Mouse (Mus musculus): ENCODE measurements at regions not wholly inside any gene's neighbourhood (a gene's known extent, or its start where the extent isn't known, plus 50 kb on each side); places are given as distances from the start of the nearest gene placed in this dataset.

GRCm38 (mm10) chr14:120560416-120560815, 82.2 kb downstream of the Rap2a start:
- no peak for DNase-seq (ENCODE audit: extremely low spot score)

- DNase-seq (ENCODE audit: extremely low spot score): no peak
Measured at GRCm38 (mm10) chr14:120560987-120561386, 82.7 kb downstream of the Rap2a start.

DNA sequence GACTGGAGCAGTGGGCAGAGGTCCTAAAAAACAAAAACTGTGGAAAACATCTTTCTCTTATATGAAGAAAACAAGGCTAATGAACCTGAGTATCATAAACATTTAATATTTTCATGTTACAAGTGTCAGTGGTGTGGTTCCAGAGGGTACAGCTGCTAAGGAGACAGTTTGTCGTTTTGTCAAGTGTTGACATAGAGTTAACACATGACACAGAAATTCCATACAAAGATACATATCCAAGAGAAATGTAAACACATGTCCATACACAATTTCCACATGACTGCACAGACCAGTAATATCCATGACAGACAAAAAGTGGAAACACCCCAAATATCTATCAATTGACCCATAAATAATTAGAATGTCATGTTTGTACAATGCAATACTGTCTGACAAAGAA, 88.7 kb downstream of the Rap2a start:
- DNase-seq (ENCODE audit: extremely low spot score): no peak

GRCm38 (mm10) chr14:120568054-120568453, 89.8 kb downstream of the Rap2a start:
- no peak for DNase-seq (ENCODE audit: extremely low spot score)

- DNase-seq (ENCODE audit: extremely low spot score): no peak
Measured at GRCm38 (mm10) chr14:120572238-120572637, 94.0 kb downstream of the Rap2a start.

- no peak for DNase-seq (ENCODE audit: extremely low spot score)
Measured at GRCm38 (mm10) chr14:120575202-120575601, 97.0 kb downstream of the Rap2a start.

GRCm38 (mm10) chr14:120578352-120579080, 100.3 kb downstream of the Rap2a start:
- no peak for DNase-seq (ENCODE audit: extremely low spot score)

DNA sequence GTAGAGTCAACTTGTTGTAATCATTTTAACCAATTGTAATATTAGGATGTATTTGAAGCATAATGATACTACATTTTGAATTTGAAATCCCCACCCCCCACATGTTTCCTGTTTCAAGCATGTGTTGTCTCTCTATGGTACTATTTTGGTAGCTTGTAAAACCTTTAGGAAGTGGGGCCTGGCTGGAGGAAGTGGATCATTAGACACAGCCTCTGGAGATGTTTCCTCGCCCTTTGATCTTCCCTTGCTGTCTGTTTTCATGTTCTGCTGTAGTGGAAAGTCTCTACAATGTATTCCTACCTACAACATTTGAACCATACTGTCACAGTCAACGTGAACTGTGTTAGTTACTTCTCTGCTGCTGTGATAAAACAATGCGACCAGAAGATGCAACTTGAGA, 105.6 kb downstream of the Rap2a start:
- DNase-seq (ENCODE audit: extremely low spot score): no peak

GRCm38 (mm10) chr14:120592191-120592590, 113.9 kb downstream of the Rap2a start:
- DNase-seq (ENCODE audit: extremely low spot score): no peak

DNA sequence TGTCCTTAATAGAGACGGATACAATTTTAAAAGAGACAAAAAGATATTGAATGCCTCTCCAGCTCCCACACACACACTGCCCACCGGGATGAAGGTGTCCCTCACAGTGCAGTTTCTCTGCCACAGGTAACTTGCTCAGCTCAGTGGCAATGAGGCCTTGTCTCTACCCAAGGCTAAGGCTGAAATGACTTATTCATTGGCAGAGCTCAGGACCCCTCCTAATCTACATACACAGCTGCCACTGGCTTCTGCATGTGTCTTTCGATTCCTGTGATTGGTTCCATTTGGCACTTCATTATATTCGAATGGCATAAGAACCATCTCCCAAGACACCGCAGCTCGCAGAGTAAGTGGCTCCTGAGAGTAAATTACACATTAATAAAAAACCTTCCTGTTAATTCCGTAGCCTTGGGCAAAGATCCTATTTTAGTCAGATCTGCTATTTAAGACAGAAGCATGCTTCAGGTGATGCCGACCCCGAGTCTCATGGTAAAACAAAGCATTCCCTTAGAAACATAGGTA, 122.2 kb downstream of the Rap2a start:
- DNase-seq (ENCODE audit: extremely low spot score): no peak

- no peak for DNase-seq (ENCODE audit: extremely low spot score)
Measured at GRCm38 (mm10) chr14:120601510-120601909, 123.3 kb downstream of the Rap2a start.

DNA sequence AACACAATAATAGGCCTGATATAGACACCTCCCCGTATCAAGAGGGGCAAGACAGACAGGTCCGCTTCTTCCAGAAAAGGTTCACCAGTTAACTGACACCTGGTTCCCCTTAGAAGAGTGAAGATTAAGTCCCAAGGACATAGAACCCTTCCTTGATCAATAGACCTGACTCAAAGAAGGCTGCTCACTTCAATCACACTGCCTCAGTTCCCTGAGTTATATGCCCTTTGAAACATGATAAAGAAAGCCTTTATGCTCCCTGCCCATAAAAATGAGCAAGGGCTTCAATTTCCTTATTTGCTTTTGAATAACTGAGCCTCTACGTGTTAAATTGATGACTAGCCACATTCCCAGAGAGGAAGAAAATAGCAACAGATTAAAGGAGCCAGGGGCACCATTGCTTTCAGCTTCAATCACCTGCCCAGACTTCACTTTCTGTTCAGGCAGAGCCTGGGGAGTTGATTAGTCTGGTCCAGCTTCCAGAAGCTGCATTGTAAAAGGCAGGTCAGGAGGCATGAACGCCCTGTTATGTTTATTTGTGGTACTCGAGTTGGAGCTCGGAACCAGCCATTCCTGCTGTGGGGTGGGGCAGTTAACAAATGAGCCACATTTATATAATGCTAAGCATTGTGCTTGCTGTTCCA, 125.7 kb downstream of the Rap2a start:
- DNase-seq (ENCODE audit: extremely low spot score): no peak

DNA sequence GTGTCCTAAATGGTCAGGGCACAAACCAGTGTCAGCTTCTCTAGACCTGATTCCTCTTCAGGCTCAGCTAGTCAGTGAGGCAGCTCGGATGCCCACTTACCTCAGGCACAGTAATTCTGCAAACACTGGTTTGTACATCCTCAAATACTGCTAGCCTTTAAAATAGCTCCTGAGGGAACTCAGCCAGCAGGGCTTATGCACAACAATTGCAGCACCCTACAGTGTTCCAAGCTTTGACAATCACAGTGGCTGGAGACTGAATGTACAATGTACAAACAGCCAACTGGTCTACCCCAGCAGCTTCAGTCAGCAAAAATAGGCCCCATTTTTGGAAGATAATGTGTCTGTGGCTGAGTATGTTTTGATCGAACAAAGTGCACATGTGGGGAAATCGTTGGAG, 129.6 kb downstream of the Rap2a start:
- DNase-seq (ENCODE audit: extremely low spot score): no peak

GRCm38 (mm10) chr14:120611311-120611710, 133.1 kb downstream of the Rap2a start:
- DNase-seq (ENCODE audit: extremely low spot score): no peak

- no peak for DNase-seq (ENCODE audit: extremely low spot score)
Measured at GRCm38 (mm10) chr14:120626223-120626935, 148.1 kb downstream of the Rap2a start.

- no peak for DNase-seq (ENCODE audit: extremely low spot score)
Measured at GRCm38 (mm10) chr14:120626936-120627277, 148.7 kb downstream of the Rap2a start.

GRCm38 (mm10) chr14:120632771-120633170, 154.5 kb downstream of the Rap2a start:
- DNase-seq (ENCODE audit: extremely low spot score): no peak

DNA sequence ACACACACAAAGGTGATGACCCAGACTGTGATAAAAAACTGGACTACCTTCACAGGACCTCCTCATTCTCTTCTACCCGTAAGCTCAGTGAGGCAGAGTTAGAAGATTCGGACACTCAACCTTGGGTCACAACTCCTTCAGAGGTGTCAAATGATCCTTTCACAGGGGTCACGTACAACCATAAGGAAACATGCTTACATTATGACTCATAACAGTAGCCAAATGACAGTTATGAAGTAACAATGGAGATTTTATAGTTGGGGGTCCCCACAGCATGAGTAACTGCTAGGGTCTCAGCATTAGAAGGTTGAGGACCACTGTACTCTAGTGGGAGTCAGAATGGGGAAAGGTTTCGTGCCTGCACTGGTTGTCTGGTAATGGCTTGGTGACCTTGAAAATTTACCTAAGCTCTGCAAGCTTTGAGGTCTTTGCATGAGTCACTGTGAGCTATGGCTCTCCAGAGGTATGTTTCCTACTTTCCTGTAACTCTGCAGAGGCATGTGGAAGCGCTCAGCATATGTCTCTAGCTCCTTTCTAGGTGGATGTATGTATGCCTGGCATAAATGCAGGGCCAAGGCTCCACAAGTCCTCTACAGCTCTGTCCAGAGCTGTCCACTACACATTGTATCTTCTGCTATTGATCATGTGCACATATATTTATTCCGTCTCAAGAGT, 158.6 kb downstream of the Rap2a start:
- no peak for DNase-seq (ENCODE audit: extremely low spot score)

DNA sequence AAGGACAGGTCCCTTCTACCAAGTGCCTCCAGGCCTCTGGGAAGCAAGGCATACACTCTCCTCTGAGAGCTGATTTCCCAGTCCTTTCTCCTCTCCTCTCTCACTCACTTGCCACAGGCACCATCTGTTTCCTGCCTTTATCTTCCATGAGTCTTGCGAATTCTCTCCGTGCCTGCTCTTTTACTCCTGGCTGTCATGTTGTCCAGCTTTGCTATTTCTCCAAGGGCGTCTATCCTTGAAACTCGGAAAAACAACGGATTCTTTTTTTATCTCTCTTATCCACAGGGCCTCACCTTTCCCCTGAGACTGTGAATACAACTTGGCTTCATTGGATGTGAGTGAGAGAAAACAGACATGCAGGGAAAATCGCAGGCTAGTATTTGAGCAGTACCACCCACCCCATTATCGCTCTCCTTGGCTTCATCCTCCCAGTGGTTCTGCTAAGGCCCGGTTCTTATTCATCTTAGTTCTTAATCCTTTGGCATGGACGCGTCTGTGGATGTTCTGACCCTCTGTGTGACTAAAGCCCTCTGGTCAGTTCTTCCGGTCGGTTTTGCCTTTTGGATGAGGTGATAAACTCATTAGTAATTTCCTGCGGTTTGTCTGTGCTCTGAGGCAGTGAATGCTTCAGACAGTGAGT, 159.4 kb downstream of the Rap2a start:
- DNase-seq (ENCODE audit: extremely low spot score): no peak

DNA sequence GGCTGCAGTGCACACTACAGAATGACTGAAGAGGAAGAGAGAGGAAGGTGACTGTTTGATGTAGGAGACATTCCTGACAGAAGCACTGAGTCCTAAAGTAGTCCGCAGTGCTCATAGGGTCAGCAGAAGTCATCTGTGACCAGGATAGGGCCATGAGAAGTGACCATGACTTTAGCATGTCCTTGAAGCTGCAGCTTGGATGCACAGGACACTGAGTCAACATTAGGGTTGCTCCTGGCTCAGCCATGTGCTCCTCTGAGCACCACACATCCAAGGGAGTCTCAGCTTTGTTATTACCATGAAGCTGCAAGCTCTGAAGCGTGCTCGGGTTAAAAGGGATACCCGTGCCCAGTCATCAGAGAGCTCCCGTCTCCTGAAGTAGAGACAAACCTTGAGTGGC, 164.3 kb downstream of the Rap2a start:
- DNase-seq (ENCODE audit: extremely low spot score): no peak

DNA sequence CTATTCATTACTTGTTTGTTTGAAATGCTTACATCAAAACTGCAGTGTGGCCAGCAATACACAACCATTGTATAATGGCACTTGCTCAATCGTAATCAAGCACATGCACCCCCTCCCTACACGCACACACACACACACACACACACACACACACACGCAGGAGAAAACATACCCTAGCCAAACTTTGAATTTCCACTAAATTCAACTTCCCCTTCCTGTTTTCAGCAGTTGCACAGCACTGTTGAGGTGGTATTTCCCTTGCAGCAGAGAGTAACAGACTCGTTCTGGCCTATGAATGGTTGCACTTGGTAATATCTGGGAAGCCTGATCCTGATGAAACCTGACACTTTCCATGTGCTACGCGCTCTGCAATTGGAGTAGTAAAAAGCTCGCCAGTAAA, 173.8 kb downstream of the Rap2a start:
- no peak for DNase-seq (ENCODE audit: extremely low spot score)

DNA sequence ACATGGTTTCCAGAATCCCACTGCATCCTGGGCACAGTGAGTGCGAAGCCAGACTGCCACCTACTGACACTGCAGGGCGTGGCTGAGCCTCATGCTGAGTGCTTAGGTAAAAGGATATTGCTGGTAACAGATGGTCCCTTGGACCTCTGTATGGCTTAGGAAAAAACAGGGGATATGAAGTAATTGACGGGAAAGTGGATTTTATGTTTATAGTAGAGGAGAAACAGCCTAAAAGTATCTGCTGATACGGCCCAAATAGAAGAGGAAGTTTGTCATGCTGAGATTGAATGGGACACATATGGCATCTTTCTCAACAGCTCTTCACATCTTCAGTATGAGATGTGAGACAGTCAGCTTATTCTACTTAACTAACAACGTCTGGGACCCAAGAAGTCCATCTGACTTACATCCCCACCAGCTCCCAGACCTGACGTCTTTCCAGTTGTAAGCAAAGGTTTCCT, 182.1 kb downstream of the Rap2a start:
- no peak for DNase-seq (ENCODE audit: extremely low spot score)

Data from embryo, embryonic 9.5 days (tissue).